Mouse (Mus musculus): ENCODE results near the gene Tspan1.

DNA sequence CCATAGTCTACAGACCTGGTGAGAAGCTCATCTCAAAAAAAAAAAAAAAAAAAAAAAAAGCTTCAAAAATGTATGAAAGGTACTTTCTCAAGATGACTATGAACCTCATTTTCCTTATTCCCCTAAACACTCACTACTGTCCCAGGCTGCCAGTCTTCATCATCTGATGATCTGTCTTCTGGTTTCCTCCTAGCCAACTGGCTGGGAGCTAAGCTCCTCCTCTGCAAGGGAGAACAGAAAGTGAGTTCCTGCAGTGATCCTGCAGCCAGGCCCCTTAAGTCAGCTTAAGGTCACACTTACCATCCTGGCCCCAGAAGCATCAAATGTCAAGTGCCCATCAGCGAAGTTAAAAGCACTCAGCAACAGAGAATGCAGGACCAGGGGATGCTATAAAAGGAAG is 44.6 kb downstream of the Tspan1 start:
- TF ChIP-seq CTCF (IDR thresholded peaks at IDR 0.05; ENCODE audit: low read depth), result no peak
- no peak for TF ChIP-seq EP300 (IDR thresholded peaks at IDR 0.05; ENCODE audit: low read depth)

Data from liver, postnatal 0 days (tissue).